In genomic region chr15:25624263-25624662, GRCm38 (mm10) we compare ENCODE assay signal across 8 mouse cellular contexts. TPM values are rescaled to one million over a fixed set of nuclear protein-coding genes. Genes with fewer than 3 reads are reported as not detected.
DNase-seq lines count a peak whose midpoint lies in the region; ATAC-seq lines count a peak whose summit lies in the region.

No protein-coding gene starts in this region.

- DNase-seq in cerebellum, postnatal 10 days, result peak; percentile 73 to 78
- DNase-seq in cerebellum, postnatal 36 days, result no peak
- peak; percentile 75 for DNase-seq in adrenal gland, postnatal 10 days
- DNase-seq in kidney, postnatal 10 days, result peak; percentile 78
- no peak for DNase-seq in midbrain, embryonic 11.5 days (ENCODE audit: low spot score, missing footprints)
- peak; percentile 78 for DNase-seq in thymus, postnatal 25 days
- DNase-seq in layer of hippocampus, postnatal 14 days (ENCODE audit: low spot score in 2 of 2), result no peak

- peak overlapping the region; percentile 88 for H3K4me2 ChIP-seq in heart, embryonic 14.5 days (ENCODE audit: low read length)
- no peak overlapping the region; the same call in 1 of the 2 replicates for H3K4me2 ChIP-seq in midbrain, embryonic 11.5 days

- WGBS in heart, embryonic 14.5 days, result 55% methylated on average over 3 of the region's 3 CpGs
- WGBS in midbrain, embryonic 11.5 days, result 53% methylated on average over 3 of the region's 3 CpGs

- peaks cover 10% of the 10 kb centered on the region; the same call in 1 of the 2 replicates for H3K27me3 ChIP-seq in heart, embryonic 14.5 days (ENCODE audit: control insufficient read depth, insufficient read depth, low read length)
- peaks cover 5% of the 10 kb centered on the region; the same call in 1 of the 2 replicates for H3K27me3 ChIP-seq in midbrain, embryonic 11.5 days (ENCODE audit: control insufficient read depth, insufficient read depth, low read length)

- H3K9ac ChIP-seq in heart, embryonic 14.5 days (ENCODE audit: low read length), result no peak overlapping the region
- H3K9ac ChIP-seq in midbrain, embryonic 11.5 days (ENCODE audit: low read length), result no peak overlapping the region

- H3K27ac ChIP-seq in heart, embryonic 14.5 days (replicated peaks in 1 of 2; ENCODE audit: control insufficient read depth in 1 of 2, insufficient read depth in 1 of 2, low read depth in 2 of 2, low read length in 2 of 2), result no peak overlapping the region
- H3K27ac ChIP-seq in midbrain, embryonic 11.5 days (ENCODE audit: low read depth, low read length), result no peak overlapping the region

- H3K4me1 ChIP-seq in heart, embryonic 14.5 days (ENCODE audit: control insufficient read depth in 2 of 2, insufficient read depth in 2 of 2, low read length in 2 of 2), result peaks cover 6% of the 10 kb centered on the region in 2 experiments; a peak in 3 of 4 replicates
- H3K4me1 ChIP-seq in midbrain, embryonic 11.5 days (ENCODE audit: control insufficient read depth, insufficient read depth, low read length), result no peaks in the 10 kb centered on the region; the same call in 1 of the 2 replicates

- no peak overlapping the region for H3K4me3 ChIP-seq in heart, embryonic 14.5 days (ENCODE audit: control insufficient read depth in 1 of 2, insufficient read depth in 1 of 2, low read depth in 1 of 2, low read length in 2 of 2)
- peak overlapping the region; percentile 81; the same call in 1 of the 2 replicates for H3K4me3 ChIP-seq in midbrain, embryonic 11.5 days (ENCODE audit: low read depth, low read length)

- no peaks in the 10 kb centered on the region for H3K9me3 ChIP-seq in heart, embryonic 14.5 days (ENCODE audit: control insufficient read depth, low read length)
- no peaks in the 10 kb centered on the region for H3K9me3 ChIP-seq in midbrain, embryonic 11.5 days (ENCODE audit: control insufficient read depth, low read length)

- H3K36me3 ChIP-seq in heart, embryonic 14.5 days (ENCODE audit: control insufficient read depth, insufficient read depth, low read length), result no peaks in the 10 kb centered on the region
- no peaks in the 10 kb centered on the region for H3K36me3 ChIP-seq in midbrain, embryonic 11.5 days (ENCODE audit: control insufficient read depth, insufficient read depth, low read length)

- no peak for ATAC-seq in heart, embryonic 14.5 days (ENCODE audit: insufficient number of reproducible peaks, insufficient read depth, low FRiP score, low read depth)
- no peak for ATAC-seq in midbrain, embryonic 11.5 days (ENCODE audit: low FRiP score)

RNA-seq across cellular contexts. Expression of gene Myo10, which starts 1.9 kb away (rescaled TPM):
- total RNA-seq in adrenal gland, postnatal 10 days (2021), result 10 to 100 TPM; 80.4 to 82.5 TPM
- polyA plus RNA-seq in heart, embryonic 14.5 days (2014; fragmentation: Nextera tagmentation; extraction: Ambion mirVana), result 12.6 and 14.7 TPM in 2 replicates
- 72.8 and 75.4 TPM in 2 replicates for polyA plus RNA-seq in midbrain, embryonic 11.5 days (2014; fragmentation: Nextera tagmentation; extraction: Ambion mirVana)
- total RNA-seq in layer of hippocampus, postnatal 14 days (2021), result 10 to 100 TPM; 49.5 to 57.6 TPM

Comparison
In these comparisons a context has a peak if more than half of its experiments do, and no peak if none do; other contexts are left out.
1. DNase-seq: peak in cerebellum, postnatal 10 days (2 of 2), adrenal gland, postnatal 10 days (single experiment), kidney, postnatal 10 days (single experiment) and thymus, postnatal 25 days (single experiment); none in cerebellum, postnatal 36 days (0 of 2), midbrain, embryonic 11.5 days (single experiment) and layer of hippocampus, postnatal 14 days (0 of 2).